Mouse (Mus musculus): ENCODE data around the gene Tet2. TPM values are rescaled to one million over a fixed set of nuclear protein-coding genes. Genes with fewer than 3 reads are reported as not detected.

The Tet2 gene
- 13.8 TPM for polyA plus RNA-seq (2014; fragmentation: Illumina TruSeq; extraction: RNeasy Lipid Tissue Mini Kit (QIAGEN cat#74804); ENCODE audit: low read depth, low replicate concordance)

GRCm38 (mm10) chr3:133544551-133545303 lies at the start of gene Tet2:
Gene Tet2, minus strand, starts transcription at chr3:133545139.

Other genes with a start within 250 kb of the Tet2 start
- 60.0 TPM for gene Ppa2, start 235.0 kb downstream of the Tet2 start, polyA plus RNA-seq (2014; fragmentation: Illumina TruSeq; extraction: RNeasy Lipid Tissue Mini Kit (QIAGEN cat#74804); ENCODE audit: low read depth, low replicate concordance)

Measured in adipose tissue, adult 10 weeks (tissue).